Mouse (Mus musculus) ES-Bruce4 (cell line): ENCODE results near the gene Prdm13. TPM values are rescaled to one million over a fixed set of nuclear protein-coding genes. Genes with fewer than 3 reads are reported as not detected.

Experiments used
- H3K27ac ChIP-seq: 2 replicates; pipeline ENCODE4 v1.5.1; 2012; ENCODE audit warnings: low read length, inconsistent platforms; ENCODE audit not compliant: insufficient read depth
- H3K27me3 ChIP-seq: 2 replicates; pipeline ENCODE4 v1.6.1; 2012; ENCODE audit warnings: mild to moderate bottlenecking, low read length, inconsistent platforms; ENCODE audit not compliant: control insufficient read depth, poor library complexity, insufficient read depth, severe bottlenecking
- H3K36me3 ChIP-seq: 2 replicates; pipeline ENCODE4 v1.6.1; 2012; ENCODE audit warnings: inconsistent platforms, mild to moderate bottlenecking, low read length, moderate library complexity; ENCODE audit not compliant: control insufficient read depth, poor library complexity, insufficient read depth, severe bottlenecking
- H3K4me1 ChIP-seq: one replicate; pipeline ENCODE4 v1.8.1; 2011; ENCODE audit warnings: low read length; ENCODE audit not compliant: control insufficient read depth, insufficient read depth
- H3K4me3 ChIP-seq: 2 replicates; pipeline ENCODE4 v1.5.1; 2011; ENCODE audit warnings: low read depth, mild to moderate bottlenecking, low read length
- H3K9ac ChIP-seq: 2 replicates; pipeline ENCODE4 v1.6.1; 2012; ENCODE audit warnings: low read depth, mild to moderate bottlenecking, inconsistent platforms; ENCODE audit not compliant: poor library complexity, severe bottlenecking
- H3K9me3 ChIP-seq: replicated peaks from 2 replicates; pipeline ENCODE4 v1.6.1; 2012; ENCODE audit warnings: mild to moderate bottlenecking, low read length, inconsistent platforms; ENCODE audit not compliant: control insufficient read depth, poor library complexity, insufficient read depth, severe bottlenecking
- CTCF ChIP-seq: IDR thresholded peaks from one replicate; pipeline ENCODE4 v1.8.1; 2011; ENCODE audit warnings: low read depth, low read length
- EP300 ChIP-seq: IDR thresholded peaks from 2 replicates; pipeline ENCODE4 v1.6.1; 2011; ENCODE audit warnings: low read depth, low read length; ENCODE audit not compliant: insufficient read depth
- POLR2A ChIP-seq: IDR thresholded peaks from one replicate; pipeline ENCODE4 v1.8.1; 2011; ENCODE audit warnings: low read length; ENCODE audit not compliant: insufficient read depth
- polyA plus RNA-seq: library from polyadenylated mRNA; stranded (reverse); fragments of >200 nt; gene quantifications from 2 replicates; pipeline ENCODE4 v1.2.4, GENCODE M21; 2011; ENCODE audit warnings: low read depth; ENCODE audit not compliant: missing spikeins, insufficient read depth, insufficient read length

The Prdm13 gene
- polyA plus RNA-seq, result not detected in 2 replicates

- H3K27ac ChIP-seq, result no peak within 1 kb of the TSS
- no peak within 1 kb of the TSS for H3K9ac ChIP-seq
- H3K4me1 ChIP-seq, result no peaks in the 10 kb centered on the region
- H3K9me3 ChIP-seq, result no peaks in the 10 kb centered on the region
- no peaks in the 10 kb centered on the region for H3K36me3 ChIP-seq
- H3K27me3 ChIP-seq, result peaks cover 42% of the 10 kb centered on the region
- no peak for TF ChIP-seq EP300
- TF ChIP-seq POLR2A, result no peak
- TF ChIP-seq CTCF, result no peak
- H3K4me3 ChIP-seq, result peak within 1 kb of the TSS; percentile 22
These were observed at the start of gene Prdm13 for GRCm38 (mm10) chr4:21685595-21686091. Prdm13 (minus strand) TSS chr4:21685963.

GRCm38 (mm10) chr4:21727615-21728165 is 41.9 kb upstream of the Prdm13 start, which contains the start of gene Ccnc:
Ccnc (plus strand) TSS chr4:21727701.
- H3K4me3 ChIP-seq, result peak within 1 kb of the TSS; percentile 79
- no peaks in the 10 kb centered on the region for H3K9me3 ChIP-seq
- peak within 1 kb of the TSS; percentile 91 for H3K27ac ChIP-seq
- TF ChIP-seq CTCF, result no peak
- TF ChIP-seq EP300, result 0 out of 2 replicates have a peak, but pooled peaks have one; percentile 65
- peak; percentile 90 for TF ChIP-seq POLR2A
- H3K4me1 ChIP-seq, result peaks cover 6% of the 10 kb centered on the region
- H3K36me3 ChIP-seq, result no peaks in the 10 kb centered on the region
- H3K9ac ChIP-seq, result peak within 1 kb of the TSS; percentile 75
- H3K27me3 ChIP-seq, result no peaks in the 10 kb centered on the region

DNA sequence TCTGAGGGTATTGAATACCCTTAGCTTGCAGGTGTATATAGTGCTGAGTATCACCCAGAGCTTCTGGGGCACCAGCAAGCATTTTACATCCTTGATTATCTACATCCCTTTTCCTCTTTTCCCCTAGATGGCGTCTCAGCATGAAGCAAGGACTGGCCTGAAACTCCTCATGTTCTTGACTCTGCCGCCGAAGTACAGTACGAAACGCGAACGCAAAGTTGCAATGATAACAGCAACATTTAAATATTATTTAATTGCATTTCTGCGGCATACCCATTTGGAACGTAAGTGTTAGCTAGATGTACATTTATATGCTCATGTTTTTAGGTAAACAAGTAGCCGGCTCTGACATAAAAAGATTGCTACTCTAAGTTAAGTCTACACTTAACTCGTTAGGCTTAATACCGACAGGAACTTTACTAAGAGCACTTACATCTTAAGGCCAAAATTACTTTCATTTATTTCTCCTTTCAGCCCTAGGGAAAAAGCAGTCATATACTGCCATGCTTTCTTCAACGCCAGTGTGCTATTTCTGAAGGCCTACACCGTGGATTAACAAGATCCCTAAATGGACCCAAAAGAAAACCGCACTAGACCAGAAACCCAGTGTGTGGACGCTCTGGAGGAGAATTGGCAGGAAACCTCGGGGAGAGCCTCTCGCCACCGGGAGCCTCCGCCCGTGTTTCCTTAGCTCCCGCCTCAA is 41.3 kb upstream of the Prdm13 start:
- H3K9ac ChIP-seq, result peak overlapping the region; percentile 75
- H3K9me3 ChIP-seq, result no peaks in the 10 kb centered on the region
- TF ChIP-seq CTCF, result peak; percentile 35
- TF ChIP-seq POLR2A, result no peak
- peak overlapping the region; percentile 91 for H3K27ac ChIP-seq
- H3K27me3 ChIP-seq, result no peaks in the 10 kb centered on the region
- peaks cover 6% of the 10 kb centered on the region for H3K4me1 ChIP-seq
- peak overlapping the region; percentile 63 for H3K4me3 ChIP-seq
- H3K36me3 ChIP-seq, result no peaks in the 10 kb centered on the region

- TF ChIP-seq EP300, result 0 out of 2 replicates have a peak, but pooled peaks have one; percentile 11
- TF ChIP-seq POLR2A, result peak; percentile 68
- TF ChIP-seq CTCF, result no peak
- no peaks in the 10 kb centered on the region for H3K9me3 ChIP-seq
- H3K27me3 ChIP-seq, result no peaks in the 10 kb centered on the region
- H3K4me3 ChIP-seq, result peak overlapping the region; percentile 56
- peak overlapping the region; percentile 92 for H3K27ac ChIP-seq
- peaks cover 6% of the 10 kb centered on the region for H3K4me1 ChIP-seq
- H3K36me3 ChIP-seq, result no peaks in the 10 kb centered on the region
- H3K9ac ChIP-seq, result peak overlapping the region; percentile 38
These were observed 37.1 kb upstream of the Prdm13 start for GRCm38 (mm10) chr4:21722752-21723334.

DNA sequence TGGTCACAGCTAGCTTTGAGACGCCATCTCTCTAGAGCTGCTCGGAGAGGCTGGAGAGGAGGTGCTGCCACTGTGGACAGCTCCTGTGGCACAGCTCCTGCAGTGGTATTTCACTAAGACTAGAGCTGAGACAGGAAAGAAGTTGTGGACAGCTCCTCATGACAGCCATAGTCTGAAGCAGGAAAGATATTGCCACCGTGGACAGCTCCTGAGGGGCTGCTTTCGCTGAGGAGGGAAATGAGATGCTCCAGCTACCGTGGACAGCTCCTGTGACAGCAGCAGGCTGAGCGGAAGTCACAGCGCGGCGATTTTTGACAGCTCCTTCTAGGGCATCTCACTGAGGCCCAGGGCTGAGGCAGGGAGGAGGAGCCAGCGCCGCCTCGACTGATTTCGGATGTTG is 26.4 kb upstream of the Prdm13 start:
- no peak overlapping the region for H3K4me3 ChIP-seq
- no peak overlapping the region for H3K27ac ChIP-seq
- TF ChIP-seq POLR2A (no peak), EP300 (peak; percentile 73), CTCF (no peak)
- no peaks in the 10 kb centered on the region for H3K9me3 ChIP-seq
- H3K27me3 ChIP-seq, result no peaks in the 10 kb centered on the region
- no peak overlapping the region for H3K9ac ChIP-seq
- H3K36me3 ChIP-seq, result no peaks in the 10 kb centered on the region
- H3K4me1 ChIP-seq, result no peaks in the 10 kb centered on the region

DNA sequence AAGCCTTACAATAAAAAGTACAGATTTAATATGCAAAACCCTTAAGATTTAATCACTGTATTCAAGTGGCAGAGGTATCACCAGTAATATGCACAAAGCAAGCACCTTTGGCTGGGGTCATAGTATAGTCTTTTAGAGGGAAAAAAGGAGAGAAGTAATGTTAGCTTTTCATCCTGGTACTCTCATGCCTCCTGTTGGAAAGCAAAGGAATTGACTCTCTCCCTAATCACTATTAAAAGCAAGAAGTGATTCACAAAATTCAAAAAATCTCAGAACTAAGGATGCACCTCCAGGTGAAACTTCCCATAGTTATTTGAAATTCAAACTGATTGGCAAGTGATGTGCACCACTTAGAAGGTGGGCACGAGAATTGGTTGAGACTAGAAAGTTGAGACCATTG is 19.3 kb upstream of the Prdm13 start:
- Histone ChIP-seq H3K27ac (no peak overlapping the region), H3K27me3 (no peaks in the 10 kb centered on the region), H3K9ac (no peak overlapping the region), H3K4me3 (no peak overlapping the region), H3K36me3 (no peaks in the 10 kb centered on the region), H3K4me1 (no peaks in the 10 kb centered on the region), H3K9me3 (no peaks in the 10 kb centered on the region)
- no peak for TF ChIP-seq EP300
- no peak for TF ChIP-seq CTCF
- TF ChIP-seq POLR2A, result no peak
